Mouse (Mus musculus): ENCODE measurements around the gene Emx1.

- TF ChIP-seq CTCF (IDR thresholded peaks at IDR 0.05) (no peak), POLR2A (IDR thresholded peaks at IDR 0.05; ENCODE audit: insufficient read depth, low read depth, low read length) (no peak), EP300 (IDR thresholded peaks at IDR 0.05; ENCODE audit: insufficient read depth, low read depth, low read length) (no peak)
Observed at GRCm38 (mm10) chr6:85249821-85250220, 62.6 kb downstream of the Emx1 start.

All from heart, adult 2 months (tissue).